Mouse (Mus musculus): ENCODE measurements around the gene Dhx9. TPM values are rescaled to one million over a fixed set of nuclear protein-coding genes. Genes with fewer than 3 reads are reported as not detected.
"Not testable (repeated sequence)": the region's sequence is repeated elsewhere in the genome, so short reads cannot be mapped to it uniquely, and the experiment has no call there.

The Dhx9 gene
- polyA plus RNA-seq, 1 experiment from 2014 or later, result 46.8 TPM

DNA sequence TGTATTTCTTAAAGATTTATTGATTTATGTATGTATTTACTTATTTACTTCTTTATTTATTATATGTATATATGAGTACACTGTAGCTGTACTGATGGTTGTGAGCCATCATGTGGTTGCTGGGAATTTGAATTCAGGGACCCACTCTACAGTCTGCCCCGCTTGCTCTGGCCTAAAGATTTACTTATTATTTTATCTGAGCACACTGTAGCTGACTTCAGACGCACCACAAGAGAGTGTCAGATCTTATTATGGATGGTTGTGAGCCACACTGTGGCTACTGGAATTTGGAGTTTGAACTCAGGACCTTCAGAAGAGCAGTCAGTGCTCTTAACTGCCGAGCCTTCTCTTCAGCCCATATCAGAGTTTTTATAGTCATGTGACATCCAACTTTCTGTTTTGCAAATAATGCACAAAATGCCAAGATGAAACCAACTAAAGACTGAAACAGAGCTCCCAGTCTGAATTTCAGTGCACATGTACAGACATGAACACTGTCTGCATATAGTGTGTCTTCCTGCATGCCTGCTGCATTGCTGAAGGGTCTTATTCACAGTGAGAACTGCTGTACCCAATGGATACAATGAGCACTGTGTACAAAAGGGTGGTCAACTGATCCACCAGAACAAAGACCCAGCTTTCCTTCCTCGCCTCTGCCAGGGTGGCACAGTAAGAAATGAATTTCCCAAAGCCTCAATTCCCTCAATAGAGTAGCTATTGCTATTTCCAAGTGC, 74.6 kb downstream of the Dhx9 start:
- not testable (repeated sequence) for H3K9me3 ChIP-seq (ENCODE audit: control insufficient read depth, low read depth, low read length); H3K27me3 ChIP-seq (ENCODE audit: control insufficient read depth, insufficient read depth, low read length); H3K4me3 ChIP-seq (ENCODE audit: low read depth, low read length); H3K9ac ChIP-seq (replicated peaks; ENCODE audit: low read depth, low read length); H3K4me1 ChIP-seq (ENCODE audit: control insufficient read depth, insufficient read depth, low read length); H3K36me3 ChIP-seq (ENCODE audit: control insufficient read depth, insufficient read depth, low read length); H3K4me2 ChIP-seq (replicated peaks; ENCODE audit: low read depth, low read length); H3K27ac ChIP-seq (ENCODE audit: low read length)
- WGBS, result 79% methylated on average over 3 of the region's 4 CpGs
- ATAC-seq (ENCODE audit: insufficient number of reproducible peaks, insufficient read depth, low FRiP score, low read depth), result peak; percentile 14; the same call in 1 of the 2 replicates

- Histone ChIP-seq H3K27me3 (ENCODE audit: control insufficient read depth, insufficient read depth, low read length) (no peaks in the 10 kb centered on the region), H3K4me2 (replicated peaks; ENCODE audit: low read depth, low read length) (no peak overlapping the region), H3K27ac (ENCODE audit: low read length) (no peak overlapping the region), H3K4me1 (ENCODE audit: control insufficient read depth, insufficient read depth, low read length) (no peaks in the 10 kb centered on the region), H3K9ac (replicated peaks; ENCODE audit: low read depth, low read length) (no peak overlapping the region), H3K4me3 (ENCODE audit: low read depth, low read length) (no peak overlapping the region), H3K36me3 (ENCODE audit: control insufficient read depth, insufficient read depth, low read length) (no peaks in the 10 kb centered on the region), H3K9me3 (ENCODE audit: control insufficient read depth, low read depth, low read length) (no peaks in the 10 kb centered on the region)
- 85% methylated on average over 6 of the region's 6 CpGs for WGBS
- no peak for ATAC-seq (ENCODE audit: insufficient number of reproducible peaks, insufficient read depth, low FRiP score, low read depth)
Measured at GRCm38 (mm10) chr1:153411723-153412122, 75.7 kb downstream of the Dhx9 start.

DNA sequence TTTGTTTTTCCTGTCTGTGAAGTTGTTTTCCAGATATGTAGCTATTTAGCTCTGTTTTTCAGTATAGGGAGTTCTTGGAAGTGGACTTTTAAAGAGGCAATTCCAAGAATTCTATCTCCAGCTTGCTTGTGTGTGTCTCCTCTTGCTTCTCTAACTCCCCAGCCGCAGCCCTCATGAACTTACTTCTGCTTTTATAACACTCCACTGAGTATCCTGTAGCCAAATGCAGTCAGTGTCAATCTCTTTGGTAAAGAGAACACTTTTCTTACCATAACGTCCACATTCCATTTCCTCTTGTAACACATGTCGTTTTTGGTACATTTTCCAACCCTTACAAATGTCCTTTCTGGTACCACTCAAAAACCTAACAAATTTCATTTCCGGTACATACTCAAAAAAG, 76.5 kb downstream of the Dhx9 start:
- not testable (repeated sequence) for ATAC-seq (ENCODE audit: insufficient number of reproducible peaks, insufficient read depth, low FRiP score, low read depth); H3K27ac ChIP-seq (ENCODE audit: low read length); H3K9ac ChIP-seq (replicated peaks; ENCODE audit: low read depth, low read length); H3K9me3 ChIP-seq (ENCODE audit: control insufficient read depth, low read depth, low read length); H3K27me3 ChIP-seq (ENCODE audit: control insufficient read depth, insufficient read depth, low read length); H3K4me1 ChIP-seq (ENCODE audit: control insufficient read depth, insufficient read depth, low read length); H3K4me3 ChIP-seq (ENCODE audit: low read depth, low read length); H3K4me2 ChIP-seq (replicated peaks; ENCODE audit: low read depth, low read length); H3K36me3 ChIP-seq (ENCODE audit: control insufficient read depth, insufficient read depth, low read length)
- 87% methylated on average over 1 of the region's 4 CpGs for WGBS

GRCm38 (mm10) chr1:153408296-153408695, 79.2 kb downstream of the Dhx9 start:
- ATAC-seq (ENCODE audit: insufficient number of reproducible peaks, insufficient read depth, low FRiP score, low read depth); H3K4me1 ChIP-seq (ENCODE audit: control insufficient read depth, insufficient read depth, low read length): not testable (repeated sequence)
- 78% methylated on average over 4 of the region's 5 CpGs for WGBS

DNA sequence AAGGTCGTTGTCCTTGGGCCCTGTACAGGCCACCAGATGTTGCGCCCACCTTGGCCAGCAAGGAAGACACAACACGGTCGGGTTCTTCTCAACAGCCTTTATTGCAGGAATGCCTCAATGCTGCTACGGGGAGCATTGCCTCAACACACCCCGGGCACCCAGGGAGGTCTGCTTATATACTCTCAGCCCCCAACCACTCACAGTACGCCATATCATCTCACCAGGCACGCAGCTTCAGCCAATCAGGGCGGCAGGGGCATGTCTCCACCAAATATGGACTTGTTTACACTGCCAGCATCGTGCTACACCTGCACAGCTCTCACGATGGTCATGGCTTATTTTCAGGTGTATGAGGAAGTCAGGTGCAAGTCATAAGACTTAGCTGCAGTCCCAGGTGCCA, 79.8 kb downstream of the Dhx9 start:
- ATAC-seq (ENCODE audit: insufficient number of reproducible peaks, insufficient read depth, low FRiP score, low read depth); H3K9ac ChIP-seq (replicated peaks; ENCODE audit: low read depth, low read length): not testable (repeated sequence)

More at GRCm38 (mm10) chr1:153408296-153408695, 79.2 kb downstream of the Dhx9 start:
- H3K9ac ChIP-seq (replicated peaks; ENCODE audit: low read depth, low read length); H3K4me2 ChIP-seq (replicated peaks; ENCODE audit: low read depth, low read length); H3K27me3 ChIP-seq (ENCODE audit: control insufficient read depth, insufficient read depth, low read length); H3K36me3 ChIP-seq (ENCODE audit: control insufficient read depth, insufficient read depth, low read length); H3K4me3 ChIP-seq (ENCODE audit: low read depth, low read length); H3K9me3 ChIP-seq (ENCODE audit: control insufficient read depth, low read depth, low read length); H3K27ac ChIP-seq (ENCODE audit: low read length): not testable (repeated sequence)

More for the DNA sequence above, 79.8 kb downstream of the Dhx9 start:
- H3K27me3 ChIP-seq (ENCODE audit: control insufficient read depth, insufficient read depth, low read length); H3K4me2 ChIP-seq (replicated peaks; ENCODE audit: low read depth, low read length); H3K9me3 ChIP-seq (ENCODE audit: control insufficient read depth, low read depth, low read length); H3K36me3 ChIP-seq (ENCODE audit: control insufficient read depth, insufficient read depth, low read length); H3K4me3 ChIP-seq (ENCODE audit: low read depth, low read length); H3K27ac ChIP-seq (ENCODE audit: low read length); H3K4me1 ChIP-seq (ENCODE audit: control insufficient read depth, insufficient read depth, low read length): not testable (repeated sequence)
- WGBS, result 85% methylated on average over 11 of the region's 11 CpGs

Other genes with a start within 250 kb of the Dhx9 start
- gene Lamc1, start 154.9 kb downstream of the Dhx9 start, polyA plus RNA-seq (2014; fragmentation: Nextera tagmentation; extraction: Ambion mirVana), result 104 and 111 TPM in 2 replicates
- 0.20 and 0.38 TPM in 2 replicates for gene Shcbp1l, start 62.5 kb downstream of the Dhx9 start, polyA plus RNA-seq (2014; fragmentation: Nextera tagmentation; extraction: Ambion mirVana)
- 6.6 and 8.3 TPM in 2 replicates for gene Npl, start 62.4 kb upstream of the Dhx9 start, polyA plus RNA-seq (2014; fragmentation: Nextera tagmentation; extraction: Ambion mirVana)
- 0.35 and 0.41 TPM in 2 replicates for gene Rgs8, start 165.4 kb upstream of the Dhx9 start, polyA plus RNA-seq (2014; fragmentation: Nextera tagmentation; extraction: Ambion mirVana)

Measured in stomach, embryonic 14.5 days (tissue).